ENCODE assay signal across 8 mouse cellular contexts in the genomic region with DNA sequence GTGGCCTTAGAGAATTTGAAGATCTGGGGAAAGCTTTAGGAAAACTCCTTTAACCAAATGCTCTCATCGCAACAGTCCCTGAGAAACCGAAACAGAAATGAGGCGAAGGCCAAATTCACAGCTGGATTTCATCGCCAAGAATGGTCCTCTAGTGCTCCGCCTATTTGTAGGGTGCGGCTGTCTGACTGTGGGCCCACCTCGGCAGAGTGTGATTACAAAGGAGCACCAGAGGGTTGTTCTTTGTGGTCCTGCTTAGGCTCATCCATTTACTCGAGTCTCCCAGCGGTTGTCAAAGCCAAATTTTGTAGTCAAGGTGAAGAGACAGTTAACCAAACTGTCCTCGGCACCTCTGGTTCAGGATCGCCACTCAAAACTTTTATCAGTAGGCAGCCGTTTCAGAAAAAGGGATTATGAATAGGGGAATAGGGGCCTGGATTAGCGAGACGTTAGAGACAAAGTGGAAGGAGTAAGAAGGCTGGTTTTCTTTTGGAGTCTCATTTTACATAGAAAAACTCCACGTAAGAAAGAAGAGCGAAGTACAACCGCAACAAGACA. TPM values are rescaled to one million over a fixed set of nuclear protein-coding genes. Genes with fewer than 3 reads are reported as not detected.
DNase-seq lines count a peak whose midpoint lies in the region; ATAC-seq and TF ChIP-seq lines count a peak whose summit lies in the region.

No protein-coding gene starts in this region.

- TF ChIP-seq CTCF in stomach, postnatal 0 days (IDR thresholded peaks at IDR 0.05; ENCODE audit: low read depth): no peak; the same call in 1 of the 2 replicates

- no peaks in the 10 kb centered on the region for H3K36me3 ChIP-seq in midbrain, embryonic 10.5 days
- H3K36me3 ChIP-seq in midbrain, embryonic 16.5 days (ENCODE audit: control insufficient read depth, insufficient read depth, low read length): no peaks in the 10 kb centered on the region
- no peaks in the 10 kb centered on the region for H3K36me3 ChIP-seq in stomach, postnatal 0 days (ENCODE audit: control insufficient read depth, insufficient read depth, low read length)

- H3K4me2 ChIP-seq in midbrain, embryonic 16.5 days (ENCODE audit: low read length): no peak overlapping the region; the same call in 1 of the 2 replicates
- H3K4me2 ChIP-seq in stomach, postnatal 0 days (replicated peaks; ENCODE audit: low read depth): peak overlapping the region; percentile 93

- 7% methylated on average over 17 of the region's 17 CpGs for WGBS in midbrain, embryonic 10.5 days
- WGBS in midbrain, embryonic 16.5 days: 6% methylated on average over 17 of the region's 17 CpGs
- 12% methylated on average over 17 of the region's 17 CpGs for WGBS in stomach, postnatal 0 days

- H3K9me3 ChIP-seq in midbrain, embryonic 10.5 days (replicated peaks): no peaks in the 10 kb centered on the region
- H3K9me3 ChIP-seq in midbrain, embryonic 16.5 days (replicated peaks; ENCODE audit: control insufficient read depth, low read length, poor library complexity, severe bottlenecking): no peaks in the 10 kb centered on the region
- H3K9me3 ChIP-seq in stomach, postnatal 0 days (ENCODE audit: control insufficient read depth, low read length): no peaks in the 10 kb centered on the region

- peaks cover 81% of the 10 kb centered on the region for H3K27me3 ChIP-seq in midbrain, embryonic 10.5 days (ENCODE audit: low read depth, poor library complexity, severe bottlenecking)
- peaks cover 37% of the 10 kb centered on the region for H3K27me3 ChIP-seq in midbrain, embryonic 16.5 days (ENCODE audit: control insufficient read depth, insufficient read depth, low read depth, low read length)
- no peaks in the 10 kb centered on the region for H3K27me3 ChIP-seq in stomach, postnatal 0 days (ENCODE audit: control insufficient read depth, insufficient read depth, low read length)

- H3K9ac ChIP-seq in midbrain, embryonic 16.5 days (ENCODE audit: low read depth, low read length): no peak overlapping the region
- no peak overlapping the region; the same call in 1 of the 2 replicates for H3K9ac ChIP-seq in stomach, postnatal 0 days (ENCODE audit: low read length)

- DNase-seq in midbrain, embryonic 10.5 days (ENCODE audit: low spot score): no peak
- DNase-seq in heart, adult 18-20 months: peak; percentile 80 to 86
- peak; percentile 33 for DNase-seq in kidney, adult 18-20 months
- peak; percentile 66 to 78 for DNase-seq in lung, adult 18-20 months
- DNase-seq in stomach, postnatal 0 days (ENCODE audit: low spot score): no peak
- no peak for DNase-seq in left cerebral cortex, postnatal 25 days (ENCODE audit: low spot score in 2 of 2)
- DNase-seq in cerebellum, adult 8-10 months: no peak

- peaks cover 36% of the 10 kb centered on the region for H3K4me1 ChIP-seq in midbrain, embryonic 10.5 days
- peaks cover 15% of the 10 kb centered on the region for H3K4me1 ChIP-seq in midbrain, embryonic 16.5 days (ENCODE audit: control insufficient read depth, insufficient read depth, low read length)
- 0 out of 2 replicates have a peak, but pooled peaks cover 3% of the 10 kb centered on the region for H3K4me1 ChIP-seq in stomach, postnatal 0 days (replicated peaks; ENCODE audit: control insufficient read depth, insufficient read depth)

- intact Hi-C loops in left cerebral cortex, postnatal 25 days (cut with DNase I): loop anchor here (5.0 to 10.0 kb wide), 4 partner anchors 136 to 1188 kb away; no protein-coding TSS in a partner anchor

- H3K4me3 ChIP-seq in midbrain, embryonic 10.5 days: peak overlapping the region; percentile 82
- H3K4me3 ChIP-seq in midbrain, embryonic 16.5 days (ENCODE audit: low read depth, low read length): no peak overlapping the region
- H3K4me3 ChIP-seq in stomach, postnatal 0 days (ENCODE audit: low read depth, low read length): peak overlapping the region; percentile 87

- no peak overlapping the region for H3K27ac ChIP-seq in midbrain, embryonic 10.5 days (replicated peaks)
- H3K27ac ChIP-seq in midbrain, embryonic 16.5 days (ENCODE audit: low read length): no peak overlapping the region
- H3K27ac ChIP-seq in stomach, postnatal 0 days (replicated peaks): no peak overlapping the region

- TF ChIP-seq EP300 in stomach, postnatal 0 days (optimal IDR thresholded peaks at IDR 0.05): no peak

- ATAC-seq in midbrain, embryonic 16.5 days: no peak
- ATAC-seq in stomach, postnatal 0 days (ENCODE audit: low FRiP score, low TSS enrichment): no peak

RNA-seq across cellular contexts. Expression of gene Foxo1, which starts 1.5 kb away (rescaled TPM):
- polyA plus RNA-seq in midbrain, embryonic 10.5 days (2016; fragmentation: Nextera tagmentation; extraction: Ambion mirVana): 1.9 and 2.1 TPM in 2 replicates
- 2.8 and 3.1 TPM in 2 replicates for polyA plus RNA-seq in midbrain, embryonic 16.5 days (2015; fragmentation: Nextera tagmentation; extraction: Ambion mirVana)
- total RNA-seq in heart, adult 18-20 months (2021): 10 to 100 TPM; 11.1 to 14.0 TPM
- 3.4 and 4.0 TPM in 2 replicates for polyA plus RNA-seq in stomach, postnatal 0 days (2015; fragmentation: Nextera tagmentation; extraction: Ambion mirVana)
- total RNA-seq in left cerebral cortex, postnatal 25 days (2021): 10 to 100 TPM in 1 of 2 experiments, 1 to 10 TPM in 1; 9.0 to 14.9 TPM

Comparison
In these comparisons a context has a peak if more than half of its experiments do, and no peak if none do; other contexts are left out.
1. DNase-seq: peak in heart, adult 18-20 months (2 of 2), kidney, adult 18-20 months (single experiment) and lung, adult 18-20 months (2 of 2); none in midbrain, embryonic 10.5 days (single experiment), stomach, postnatal 0 days (single experiment), left cerebral cortex, postnatal 25 days (0 of 2) and cerebellum, adult 8-10 months (single experiment).